Mouse (Mus musculus): ENCODE measurements around the gene Olfr616. TPM values are rescaled to one million over a fixed set of nuclear protein-coding genes. Genes with fewer than 3 reads are reported as not detected.
"Not testable (repeated sequence)": the region's sequence is repeated elsewhere in the genome, so short reads cannot be mapped to it uniquely, and the experiment has no call there.

Olfr616 gene
- not detected for total RNA-seq (2021)
- long read RNA-seq, experiment 1, result 0 reads
- long read RNA-seq, experiment 2, result 0 reads

GRCm38 (mm10) chr7:103569043-103569442 is at the start of gene Olfr616:
TSS of gene Olfr616 (minus strand) at chr7:103569143.
- no peak for DNase-seq (ENCODE audit: low spot score in 2 of 2)

GRCm38 (mm10) chr7:103612434-103612833 is 43.5 kb upstream of the Olfr616 start, which contains the start of gene Olfr620:
TSS of gene Olfr620 (minus strand) at chr7:103612534.
- no peak for DNase-seq (ENCODE audit: low spot score in 2 of 2)

GRCm38 (mm10) chr7:103607425-103607824 is 38.5 kb upstream of the Olfr616 start:
- DNase-seq (ENCODE audit: low spot score in 2 of 2), result no peak

GRCm38 (mm10) chr7:103600275-103600674 is 31.3 kb upstream of the Olfr616 start, which contains the start of gene Olfr619:
TSS of gene Olfr619 (plus strand) at chr7:103600575.
- no peak for DNase-seq (ENCODE audit: low spot score in 2 of 2)

GRCm38 (mm10) chr7:103589803-103590202 is 20.9 kb upstream of the Olfr616 start, which contains the start of gene Olfr618:
TSS of gene Olfr618 (plus strand) at chr7:103590103.
- DNase-seq (ENCODE audit: low spot score in 2 of 2), result no peak

- no peak for DNase-seq (ENCODE audit: low spot score in 2 of 2)
Measured at GRCm38 (mm10) chr7:103572761-103573160, 3.8 kb upstream of the Olfr616 start, which contains the start of gene Olfr617. TSS of gene Olfr617 (plus strand) at chr7:103573061.

GRCm38 (mm10) chr7:103555779-103556178 is 13.2 kb downstream of the Olfr616 start, which contains the start of gene Olfr615:
TSS of gene Olfr615 (plus strand) at chr7:103556079.
- DNase-seq (ENCODE audit: low spot score in 2 of 2), result no peak

GRCm38 (mm10) chr7:103547774-103548173 is 21.2 kb downstream of the Olfr616 start, which contains the start of gene Olfr613:
TSS of gene Olfr613 (plus strand) at chr7:103548074.
- no peak for DNase-seq (ENCODE audit: low spot score in 2 of 2)

- DNase-seq (ENCODE audit: low spot score in 2 of 2), result not testable (repeated sequence)
Measured at GRCm38 (mm10) chr7:103542617-103543016, 26.3 kb downstream of the Olfr616 start, which contains the start of gene Olfr612. TSS of gene Olfr612 (minus strand) at chr7:103542717.

GRCm38 (mm10) chr7:103520746-103521145 is 48.2 kb downstream of the Olfr616 start, which contains the start of gene Olfr611:
TSS of gene Olfr611 (minus strand) at chr7:103520846.
- DNase-seq (ENCODE audit: low spot score in 2 of 2), result not testable (repeated sequence)

Small RNAs within 50 kb of the gene (microRNA-seq; reads per million reads assigned to microRNA genes)
- gene Gm26506, result not detected

Other genes with a start within 250 kb of the Olfr616 start
- gene Olfr598, start 245.6 kb downstream of the Olfr616 start, total RNA-seq (2021), result not detected
- gene Olfr599, start 233.2 kb downstream of the Olfr616 start, total RNA-seq (2021), result not detected
- not detected for gene Olfr600, start 219.5 kb downstream of the Olfr616 start, total RNA-seq (2021)
- gene Olfr601, start 206.5 kb downstream of the Olfr616 start, total RNA-seq (2021), result not detected
- not detected for gene Olfr603, start 183.0 kb downstream of the Olfr616 start, total RNA-seq (2021)
- gene Usp17lc, start 154.1 kb downstream of the Olfr616 start, total RNA-seq (2021), result not detected
- not detected for gene Olfr605, start 123.7 kb downstream of the Olfr616 start, total RNA-seq (2021)
- not detected for gene Olfr606, start 120.1 kb downstream of the Olfr616 start, total RNA-seq (2021)
- not detected for gene Olfr607, start 105.0 kb downstream of the Olfr616 start, total RNA-seq (2021)
- gene Olfr608, start 99.3 kb downstream of the Olfr616 start, total RNA-seq (2021), result not detected
- gene Olfr609, start 71.1 kb downstream of the Olfr616 start, total RNA-seq (2021), result not detected
- gene Olfr610, start 57.0 kb downstream of the Olfr616 start, total RNA-seq (2021), result not detected
- gene Olfr611, start 48.3 kb downstream of the Olfr616 start, total RNA-seq (2021), result not detected
- not detected for gene Olfr612, start 26.4 kb downstream of the Olfr616 start, total RNA-seq (2021)
- gene Olfr613, start 21.1 kb downstream of the Olfr616 start, total RNA-seq (2021), result not detected
- not detected for gene Olfr615, start 13.1 kb downstream of the Olfr616 start, total RNA-seq (2021)
- gene Olfr617, start 3.9 kb upstream of the Olfr616 start, total RNA-seq (2021), result not detected
- gene Olfr618, start 21.0 kb upstream of the Olfr616 start, total RNA-seq (2021), result not detected
- gene Olfr619, start 31.4 kb upstream of the Olfr616 start, total RNA-seq (2021), result not detected
- not detected for gene Olfr620, start 43.4 kb upstream of the Olfr616 start, total RNA-seq (2021)
- not detected for gene Olfr622, start 73.6 kb upstream of the Olfr616 start, total RNA-seq (2021)
- not detected for gene Olfr623, start 94.6 kb upstream of the Olfr616 start, total RNA-seq (2021)
- gene Olfr624, start 102.0 kb upstream of the Olfr616 start, total RNA-seq (2021), result not detected
- gene Olfr625-ps1, start 113.6 kb upstream of the Olfr616 start, total RNA-seq (2021), result not detected
- gene Olfr243, start 145.5 kb upstream of the Olfr616 start, total RNA-seq (2021), result not detected
- not detected for gene Olfr628, start 161.2 kb upstream of the Olfr616 start, total RNA-seq (2021)
- not detected for gene Olfr629, start 175.8 kb upstream of the Olfr616 start, total RNA-seq (2021)
- not detected for gene Olfr630, start 188.2 kb upstream of the Olfr616 start, total RNA-seq (2021)
- gene Olfr69, start 202.5 kb upstream of the Olfr616 start, total RNA-seq (2021), result not detected
- not detected for gene Olfr68, start 210.6 kb upstream of the Olfr616 start, total RNA-seq (2021)
- gene Olfr67, start 222.7 kb upstream of the Olfr616 start, total RNA-seq (2021), result not detected
- gene Hbb-bt, start 244.9 kb upstream of the Olfr616 start, total RNA-seq (2021), result 10 to 100 TPM; 62.8 to 81.8 TPM

Data from gastrocnemius, postnatal 4 days (tissue).